Comparison of ENCODE assay signal across 8 mouse cellular contexts in genomic region chr9:32694916-32695490, GRCm38 (mm10). TPM values are rescaled to one million over a fixed set of nuclear protein-coding genes. Genes with fewer than 3 reads are reported as not detected.
DNase-seq lines count a peak whose midpoint lies in the region; ATAC-seq lines count a peak whose summit lies in the region.

No protein-coding gene starts in this region.

- H3K9me3 ChIP-seq in lung, embryonic 15.5 days: no peaks in the 10 kb centered on the region
- no peaks in the 10 kb centered on the region for H3K9me3 ChIP-seq in forebrain, embryonic 10.5 days
- no peaks in the 10 kb centered on the region for H3K9me3 ChIP-seq in limb, embryonic 10.5 days (replicated peaks)
- H3K9me3 ChIP-seq in neural tube, embryonic 14.5 days (ENCODE audit: control insufficient read depth, low read length): no peaks in the 10 kb centered on the region

- H3K27ac ChIP-seq in lung, embryonic 15.5 days: peak overlapping the region; percentile 96
- peak overlapping the region; percentile 80; the same call in 1 of the 2 replicates for H3K27ac ChIP-seq in forebrain, embryonic 10.5 days
- H3K27ac ChIP-seq in limb, embryonic 10.5 days: peak overlapping the region; percentile 89
- no peak overlapping the region for H3K27ac ChIP-seq in neural tube, embryonic 14.5 days (ENCODE audit: low read depth, low read length)

- H3K4me3 ChIP-seq in lung, embryonic 15.5 days: peak overlapping the region; percentile 78
- H3K4me3 ChIP-seq in forebrain, embryonic 10.5 days: peak overlapping the region; percentile 60
- H3K4me3 ChIP-seq in limb, embryonic 10.5 days: peak overlapping the region; percentile 75
- H3K4me3 ChIP-seq in neural tube, embryonic 14.5 days (ENCODE audit: low read depth, low read length): peak overlapping the region; percentile 62

- peak overlapping the region; percentile 65 for H3K9ac ChIP-seq in lung, embryonic 15.5 days
- H3K9ac ChIP-seq in neural tube, embryonic 14.5 days (replicated peaks; ENCODE audit: low read depth, low read length): no peak overlapping the region

- no peak for ATAC-seq in lung, embryonic 15.5 days (ENCODE audit: borderline replicate concordance, extremely low read depth, low FRiP score, low TSS enrichment)
- no peak for ATAC-seq in neural tube, embryonic 14.5 days (ENCODE audit: low read depth)
- no peak for ATAC-seq in megakaryocyte-erythroid progenitor cell, adult 5-6 weeks (replicated peaks; ENCODE audit: low FRiP score, low TSS enrichment, poor library complexity, severe bottlenecking)

- H3K27me3 ChIP-seq in lung, embryonic 15.5 days: no peaks in the 10 kb centered on the region
- peaks cover 99% of the 10 kb centered on the region for H3K27me3 ChIP-seq in forebrain, embryonic 10.5 days (ENCODE audit: poor library complexity, severe bottlenecking)
- H3K27me3 ChIP-seq in limb, embryonic 10.5 days (ENCODE audit: low read depth, poor library complexity, severe bottlenecking): 0 out of 2 replicates have a peak, but pooled peaks cover 5% of the 10 kb centered on the region
- H3K27me3 ChIP-seq in neural tube, embryonic 14.5 days (ENCODE audit: control insufficient read depth, insufficient read depth, low read length): peaks cover 42% of the 10 kb centered on the region

- H3K4me2 ChIP-seq in lung, embryonic 15.5 days: peak overlapping the region; percentile 89
- peak overlapping the region; percentile 90 for H3K4me2 ChIP-seq in neural tube, embryonic 14.5 days (ENCODE audit: low read depth, low read length)

- no peak for DNase-seq in lung, postnatal 10 days
- DNase-seq in forebrain, embryonic 10.5 days (ENCODE audit: extremely low spot score, low spot score): no peak
- no peak for DNase-seq in limb, embryonic 10.5 days (ENCODE audit: low spot score)
- DNase-seq in right cerebral cortex, adult 2 months (ENCODE audit: low spot score in 2 of 2): no peak
- DNase-seq in cerebellum, adult 9-11 months: no peak

- WGBS in lung, embryonic 15.5 days: 46% methylated on average over 4 of the region's 4 CpGs
- WGBS in forebrain, embryonic 10.5 days: 50% methylated on average over 4 of the region's 4 CpGs
- WGBS in limb, embryonic 10.5 days: 59% methylated on average over 4 of the region's 4 CpGs
- 60% methylated on average over 4 of the region's 4 CpGs for WGBS in neural tube, embryonic 14.5 days

- H3K4me1 ChIP-seq in lung, embryonic 15.5 days: peaks cover 21% of the 10 kb centered on the region
- H3K4me1 ChIP-seq in forebrain, embryonic 10.5 days: peaks cover 18% of the 10 kb centered on the region
- peaks cover 35% of the 10 kb centered on the region for H3K4me1 ChIP-seq in limb, embryonic 10.5 days
- H3K4me1 ChIP-seq in neural tube, embryonic 14.5 days (ENCODE audit: control insufficient read depth, insufficient read depth, low read length): no peaks in the 10 kb centered on the region; the same call in 1 of the 2 replicates

- H3K36me3 ChIP-seq in lung, embryonic 15.5 days: no peaks in the 10 kb centered on the region
- no peaks in the 10 kb centered on the region for H3K36me3 ChIP-seq in forebrain, embryonic 10.5 days (replicated peaks)
- H3K36me3 ChIP-seq in limb, embryonic 10.5 days: peaks cover 3% of the 10 kb centered on the region; the same call in 1 of the 2 replicates
- no peaks in the 10 kb centered on the region for H3K36me3 ChIP-seq in neural tube, embryonic 14.5 days (ENCODE audit: control insufficient read depth, insufficient read depth, low read length)

RNA-seq across cellular contexts. Expression of gene Ets1, which starts 59.0 kb away (rescaled TPM):
- 104 and 106 TPM in 2 replicates for polyA plus RNA-seq in lung, embryonic 15.5 days (2015; fragmentation: Nextera tagmentation; extraction: Ambion mirVana)
- polyA plus RNA-seq in forebrain, embryonic 10.5 days (2016; fragmentation: Nextera tagmentation; extraction: Ambion mirVana): 27.3 and 28.1 TPM in 2 replicates
- polyA plus RNA-seq in limb, embryonic 10.5 days (2016; fragmentation: Nextera tagmentation; extraction: Ambion mirVana): 50.1 and 50.3 TPM in 2 replicates
- 11.6 and 23.7 TPM in 2 replicates for polyA plus RNA-seq in neural tube, embryonic 14.5 days (2014; fragmentation: Nextera tagmentation; extraction: Ambion mirVana)
- total RNA-seq in megakaryocyte-erythroid progenitor cell, adult 5-6 weeks (2014; fragmentation: Nextera tagmentation): 9.9 and 13.4 TPM in 2 replicates
- 3.2 and 11.0 TPM in 2 replicates for total RNA-seq in megakaryocyte-erythroid progenitor cell, adult 5-6 weeks (2017)
